Mouse (Mus musculus) embryonic facial prominence, embryonic 15.5 days (tissue): Measurements from ENCODE around the gene Dpm2. TPM values are rescaled to one million over a fixed set of nuclear protein-coding genes. Genes with fewer than 3 reads are reported as not detected.

Source experiments
- ATAC-seq: fragments of 200-750 bp; cut with Nextera tagmentation; 2 replicates; pipeline ENCODE4 v1.8.0; 2017; ENCODE audit warnings: low read depth, moderate TSS enrichment; ENCODE audit not compliant: insufficient number of reproducible peaks, low FRiP score, low TSS enrichment
- H3K27ac ChIP-seq: fragments of 300-500 bp; sonication (generic); replicated peaks from 2 replicates; pipeline ENCODE4 v1.5.1; 2015; ENCODE audit warnings: mild to moderate bottlenecking, inconsistent platforms
- H3K27me3 ChIP-seq: fragments of 300-500 bp; sonication (generic); 2 replicates; pipeline ENCODE4 v1.6.1; 2015; ENCODE audit warnings: inconsistent platforms
- H3K36me3 ChIP-seq: fragments of 300-500 bp; sonication (generic); 2 replicates; pipeline ENCODE4 v1.6.1; 2015; ENCODE audit warnings: mild to moderate bottlenecking, inconsistent platforms
- H3K4me1 ChIP-seq: fragments of 300-500 bp; sonication (generic); 2 replicates; pipeline ENCODE4 v1.6.1; 2015; ENCODE audit warnings: inconsistent platforms
- H3K4me2 ChIP-seq: fragments of 300-500 bp; sonication (generic); replicated peaks from 2 replicates; pipeline ENCODE4 v1.6.1; 2015; ENCODE audit warnings: mild to moderate bottlenecking, inconsistent platforms
- H3K4me3 ChIP-seq: fragments of 300-500 bp; sonication (generic); replicated peaks from 2 replicates; pipeline ENCODE4 v1.5.1; 2015; ENCODE audit warnings: mild to moderate bottlenecking, inconsistent platforms
- H3K9ac ChIP-seq: fragments of 300-500 bp; sonication (generic); 2 replicates; pipeline ENCODE4 v1.6.1; 2015; ENCODE audit warnings: inconsistent platforms
- H3K9me3 ChIP-seq: fragments of 300-500 bp; sonication (generic); replicated peaks from 2 replicates; pipeline ENCODE4 v1.6.1; 2016; ENCODE audit warnings: inconsistent platforms
- WGBS: fragments of 180-500 bp; shearing (Covaris S2); methylation state at CpG from one replicate; pipeline ENCODE4 v1.1.7; 2015; 5-methylcytosine and 5-hydroxymethylcytosine counted together
- polyA plus RNA-seq: library from polyadenylated mRNA; unstranded; fragments of >200 nt; fragmentation: Nextera tagmentation; extraction: Ambion mirVana; gene quantifications from 2 replicates; pipeline ENCODE4 v1.2.1, GENCODE M21; 2015

Gene Dpm2
- polyA plus RNA-seq, 1 experiment from 2014 or later = 119 TPM

DNA sequence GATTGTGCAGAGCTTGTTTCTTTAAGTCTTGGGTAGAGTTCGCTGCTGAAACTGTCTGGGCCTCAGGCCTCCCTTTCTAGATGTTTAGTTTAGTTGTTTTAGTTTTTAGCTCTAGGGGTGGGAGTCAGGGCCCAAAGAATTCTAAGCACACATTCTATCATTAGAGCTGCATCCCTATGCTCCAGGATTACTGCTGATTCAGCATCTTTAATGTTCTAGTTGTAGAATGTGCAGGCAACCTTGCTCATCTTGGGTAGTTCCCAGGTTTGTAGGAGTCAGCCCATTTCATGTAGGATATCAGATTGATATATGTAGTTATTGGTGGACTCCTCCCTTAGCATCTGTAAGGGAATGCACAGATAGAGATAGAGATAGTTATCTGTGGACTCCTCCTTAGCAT, 46.5 kb downstream of the Dpm2 start:
- ATAC-seq = no peak
- peaks cover 53% of the 10 kb centered on the region for H3K36me3 ChIP-seq

GRCm38 (mm10) chr2:32617601-32618000, 46.9 kb downstream of the Dpm2 start:
- Histone ChIP-seq H3K9me3 (no peaks in the 10 kb centered on the region), H3K4me3 (no peak overlapping the region), H3K9ac (no peak overlapping the region), H3K27ac (no peak overlapping the region), H3K27me3 (no peaks in the 10 kb centered on the region), H3K4me1 (peaks cover 27% of the 10 kb centered on the region), H3K4me2 (no peak overlapping the region), H3K36me3 (peaks cover 49% of the 10 kb centered on the region)
- WGBS = 91% methylated on average over 4 of the region's 4 CpGs
- no peak for ATAC-seq

More for the DNA sequence above, 46.5 kb downstream of the Dpm2 start:
- Histone ChIP-seq H3K4me3 (no peak overlapping the region), H3K4me2 (no peak overlapping the region), H3K27ac (no peak overlapping the region), H3K27me3 (no peaks in the 10 kb centered on the region), H3K4me1 (peaks cover 27% of the 10 kb centered on the region), H3K9me3 (no peaks in the 10 kb centered on the region), H3K9ac (no peak overlapping the region)
- 100% methylated on average over 1 of the region's 1 CpGs for WGBS

DNA sequence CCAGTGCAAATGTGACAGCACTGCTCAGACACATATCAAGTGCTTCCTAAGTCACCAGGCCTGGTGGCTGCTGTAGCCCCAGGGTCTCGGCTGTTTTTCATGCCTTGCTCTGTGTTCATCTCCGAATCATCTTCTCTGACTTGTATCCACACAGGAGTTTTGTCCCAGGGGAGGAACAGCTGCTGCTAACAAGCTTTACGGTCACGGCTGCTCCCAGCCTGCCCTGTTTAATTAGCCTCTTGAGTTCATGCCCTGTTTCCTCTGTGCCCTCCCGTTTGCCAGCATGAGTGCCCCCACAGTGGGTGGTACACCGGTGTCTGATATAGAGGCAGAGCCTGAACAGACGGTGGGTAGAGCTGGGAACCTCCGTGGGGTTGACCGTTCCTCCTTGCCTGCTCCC, 47.4 kb downstream of the Dpm2 start:
- Histone ChIP-seq H3K4me3 (no peak overlapping the region), H3K9me3 (no peaks in the 10 kb centered on the region), H3K4me1 (peaks cover 27% of the 10 kb centered on the region), H3K27ac (no peak overlapping the region), H3K4me2 (no peak overlapping the region), H3K36me3 (peaks cover 47% of the 10 kb centered on the region), H3K27me3 (no peaks in the 10 kb centered on the region), H3K9ac (no peak overlapping the region)
- ATAC-seq = no peak
- 63% methylated on average over 9 of the region's 9 CpGs for WGBS

GRCm38 (mm10) chr2:32620682-32621516, 50.2 kb downstream of the Dpm2 start:
- Histone ChIP-seq H3K36me3 (peaks cover 28% of the 10 kb centered on the region), H3K4me1 (peaks cover 40% of the 10 kb centered on the region), H3K27me3 (no peaks in the 10 kb centered on the region), H3K9me3 (no peaks in the 10 kb centered on the region), H3K4me3 (no peak overlapping the region), H3K27ac (peak overlapping the region; percentile 78), H3K4me2 (no peak overlapping the region), H3K9ac (no peak overlapping the region)
- 27% methylated on average over 4 of the region's 4 CpGs for WGBS
- ATAC-seq = peak; percentile 48; the same call in 1 of the 2 replicates

DNA sequence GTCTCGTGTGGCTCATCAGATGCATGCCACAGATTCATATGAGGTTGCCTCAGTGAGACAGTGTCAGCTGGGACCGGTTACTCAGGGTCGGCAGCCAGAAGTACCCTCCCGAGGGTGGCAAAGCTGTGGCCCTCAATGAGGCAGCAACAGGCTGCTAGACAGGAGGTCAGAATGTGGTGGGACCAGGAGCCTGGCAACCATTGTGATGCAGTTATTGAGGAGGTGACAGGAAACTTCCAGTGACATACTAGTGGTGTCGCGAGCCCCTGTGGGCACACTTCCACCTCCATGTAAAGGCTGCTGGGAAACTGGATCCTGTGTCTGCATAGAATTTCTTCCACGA, 50.8 kb downstream of the Dpm2 start, which contains the start of gene Ak1:
TSS of gene Ak1 (plus strand) at position 242 of the 343 bp plus-strand sequence.
- H3K9me3 ChIP-seq = no peaks in the 10 kb centered on the region
- H3K9ac ChIP-seq = no peak within 1 kb of the TSS
- no peak for ATAC-seq
- peaks cover 46% of the 10 kb centered on the region for H3K4me1 ChIP-seq
- 16% methylated on average over 7 of the region's 7 CpGs for WGBS
- H3K36me3 ChIP-seq = peaks cover 24% of the 10 kb centered on the region
- H3K4me3 ChIP-seq = no peak within 1 kb of the TSS
- no peaks in the 10 kb centered on the region for H3K27me3 ChIP-seq
- no peak within 1 kb of the TSS for H3K4me2 ChIP-seq
- H3K27ac ChIP-seq = peak within 1 kb of the TSS; percentile 78

Other genes with a start within 250 kb of the Dpm2 start
- 54.6 and 57.3 TPM in 2 replicates for gene Ciz1, start 218.5 kb upstream of the Dpm2 start, polyA plus RNA-seq
- gene Dnm1, start 217.5 kb upstream of the Dpm2 start, polyA plus RNA-seq = 30.7 and 31.5 TPM in 2 replicates
- gene 1110008P14Rik, start 188.9 kb upstream of the Dpm2 start, polyA plus RNA-seq = 71.6 and 71.9 TPM in 2 replicates
- 5.6 and 6.5 TPM in 2 replicates for gene Lcn2, start 182.6 kb upstream of the Dpm2 start, polyA plus RNA-seq
- gene Ptges2, start 175.0 kb upstream of the Dpm2 start, polyA plus RNA-seq = 28.3 and 29.8 TPM in 2 replicates
- gene Naif1, start 120.4 kb upstream of the Dpm2 start, polyA plus RNA-seq = 6.2 and 6.5 TPM in 2 replicates
- 20.8 and 22.1 TPM in 2 replicates for gene Slc25a25, start 119.4 kb upstream of the Dpm2 start, polyA plus RNA-seq
- gene Fam102a, start 35.5 kb upstream of the Dpm2 start, polyA plus RNA-seq = 19.5 and 21.0 TPM in 2 replicates
- 0.53 and 0.94 TPM in 2 replicates for gene Pip5kl1, start 3.9 kb downstream of the Dpm2 start, polyA plus RNA-seq
- 0.11 and 0.12 TPM in 2 replicates for gene 9430097D07Rik, start 4.8 kb downstream of the Dpm2 start, polyA plus RNA-seq
- 34.8 and 36.5 TPM in 2 replicates for gene St6galnac4, start 16.2 kb downstream of the Dpm2 start, polyA plus RNA-seq
- 26.9 and 27.7 TPM in 2 replicates for gene St6galnac6, start 28.9 kb downstream of the Dpm2 start, polyA plus RNA-seq
- 67.9 and 83.8 TPM in 2 replicates for gene Ak1, start 50.9 kb downstream of the Dpm2 start, polyA plus RNA-seq
- gene Eng, start 75.7 kb downstream of the Dpm2 start, polyA plus RNA-seq = 83.8 and 86.3 TPM in 2 replicates
- gene Fpgs, start 133.3 kb downstream of the Dpm2 start, polyA plus RNA-seq = 31.6 and 33.2 TPM in 2 replicates
- gene Cdk9, start 142.2 kb downstream of the Dpm2 start, polyA plus RNA-seq = 105 and 106 TPM in 2 replicates
- 27.3 and 27.6 TPM in 2 replicates for gene Sh2d3c, start 150.2 kb downstream of the Dpm2 start, polyA plus RNA-seq
- 0.32 and 0.42 TPM in 2 replicates for gene 6330409D20Rik, start 170.2 kb downstream of the Dpm2 start, polyA plus RNA-seq
- 69.0 and 71.3 TPM in 2 replicates for gene Tor2a, start 186.4 kb downstream of the Dpm2 start, polyA plus RNA-seq
- 0.87 and 1.6 TPM in 2 replicates for gene Ttc16, start 204.8 kb downstream of the Dpm2 start, polyA plus RNA-seq
- 6.7 and 7.0 TPM in 2 replicates for gene Ptrh1, start 204.9 kb downstream of the Dpm2 start, polyA plus RNA-seq
- gene Cfap157, start 213.6 kb downstream of the Dpm2 start, polyA plus RNA-seq = 2.1 and 3.4 TPM in 2 replicates